Mouse (Mus musculus): ENCODE results near the gene Iqsec1.

DNA sequence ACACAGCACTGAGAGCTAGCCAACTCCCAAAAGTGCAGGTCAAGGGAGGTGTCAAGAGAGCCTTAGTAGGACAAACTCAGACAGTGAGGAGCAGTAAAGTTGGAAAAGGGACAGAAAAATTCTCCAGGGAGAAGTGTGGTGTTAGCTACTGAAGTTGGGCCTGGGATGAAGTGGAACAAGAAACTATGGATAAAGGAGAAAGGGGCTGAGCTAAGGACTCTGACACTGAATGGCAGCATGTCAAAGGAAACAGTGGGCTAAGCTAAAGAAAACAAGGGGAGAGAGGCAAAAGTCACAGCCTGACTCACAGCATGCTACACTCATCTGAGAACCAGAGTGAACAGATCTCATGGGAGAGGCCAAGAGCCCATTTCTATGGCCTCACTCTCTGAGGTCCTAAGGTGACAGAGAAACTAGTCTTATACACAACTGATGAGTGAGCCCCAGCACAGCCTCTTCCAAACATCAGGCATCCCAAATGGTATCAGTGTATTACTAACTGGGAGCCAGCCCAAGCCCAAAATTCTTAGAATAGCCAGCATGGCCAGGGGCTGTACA lies 280.3 kb downstream of the Iqsec1 start:
- TF ChIP-seq CTCF (IDR thresholded peaks at IDR 0.05; ENCODE audit: borderline replicate concordance, control insufficient read depth, extremely low read depth, insufficient read depth, low read length, poor library complexity) (no peak), POLR2A (IDR thresholded peaks at IDR 0.05; ENCODE audit: control insufficient read depth, extremely low read depth, insufficient read depth, low read length, poor library complexity) (no peak)
